Mouse (Mus musculus): ENCODE results near the gene Gm10271. TPM values are rescaled to one million over a fixed set of nuclear protein-coding genes. Genes with fewer than 3 reads are reported as not detected.

Gene Gm10271
- not detected in 2 replicates for polyA plus RNA-seq (2012; rRNA removed)

DNA sequence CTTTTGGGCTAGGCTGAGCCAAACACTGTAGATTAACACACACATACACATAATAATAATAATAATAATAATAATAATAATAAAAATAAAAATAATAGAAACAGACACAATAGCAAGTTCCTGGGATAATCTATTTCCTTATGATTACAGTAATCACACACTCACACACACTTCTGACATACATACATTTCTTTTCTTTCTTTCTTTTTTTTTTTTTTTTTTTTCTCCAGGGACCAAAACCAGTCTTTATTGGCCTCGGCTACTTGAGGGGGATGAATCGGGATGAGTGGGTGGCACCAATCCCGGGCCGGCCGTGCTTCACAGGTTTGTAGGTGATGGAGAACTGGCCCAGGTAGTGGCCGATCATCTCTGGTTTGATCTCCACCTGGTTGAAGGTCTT is at the start of gene Gm10271:
TSS of gene Gm10271 (minus strand) at position 101 of the 400 bp plus-strand sequence.

DNA sequence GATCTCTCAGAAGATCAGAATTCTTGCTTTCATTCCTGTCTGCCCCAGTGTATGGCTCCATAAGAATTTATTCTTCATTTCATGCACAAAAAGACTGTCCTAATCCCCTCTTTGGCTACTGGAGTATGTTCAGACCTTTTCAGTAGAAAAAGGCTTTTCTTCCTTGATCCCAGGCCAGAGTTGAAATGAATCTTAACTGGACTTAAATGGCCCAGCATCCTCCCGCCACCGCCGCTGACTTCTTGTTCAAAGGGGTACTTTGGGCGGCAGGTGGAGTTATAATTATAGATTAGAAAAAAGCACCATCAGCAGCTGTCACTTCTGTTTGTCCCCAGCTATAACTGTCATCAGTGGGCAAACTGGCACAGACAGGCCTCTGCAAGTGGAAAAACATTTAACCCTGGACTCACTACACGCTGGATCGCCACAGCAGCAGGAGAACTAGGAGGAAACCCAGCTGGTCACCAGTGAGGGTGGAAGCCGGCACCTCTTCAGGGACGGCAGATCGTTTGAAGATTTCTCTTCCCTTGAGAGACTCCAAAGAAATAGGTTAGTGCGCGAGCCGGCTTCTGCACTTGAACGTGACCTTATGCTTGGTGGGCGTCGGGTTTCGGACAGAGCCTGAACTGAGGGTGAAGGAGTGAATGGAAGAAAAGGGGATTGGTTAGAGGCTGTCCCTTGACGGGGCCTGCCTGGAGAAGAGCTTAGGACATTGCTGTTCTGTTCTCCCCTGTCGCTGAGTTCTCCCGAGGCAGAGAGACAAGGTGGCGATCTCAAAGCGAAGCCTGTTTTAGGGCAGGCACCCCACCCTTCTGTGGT is 14.1 kb upstream of the Gm10271 start, which contains the start of gene Best3:
TSS of gene Best3 (plus strand) at position 51 of the 819 bp plus-strand sequence.

DNA sequence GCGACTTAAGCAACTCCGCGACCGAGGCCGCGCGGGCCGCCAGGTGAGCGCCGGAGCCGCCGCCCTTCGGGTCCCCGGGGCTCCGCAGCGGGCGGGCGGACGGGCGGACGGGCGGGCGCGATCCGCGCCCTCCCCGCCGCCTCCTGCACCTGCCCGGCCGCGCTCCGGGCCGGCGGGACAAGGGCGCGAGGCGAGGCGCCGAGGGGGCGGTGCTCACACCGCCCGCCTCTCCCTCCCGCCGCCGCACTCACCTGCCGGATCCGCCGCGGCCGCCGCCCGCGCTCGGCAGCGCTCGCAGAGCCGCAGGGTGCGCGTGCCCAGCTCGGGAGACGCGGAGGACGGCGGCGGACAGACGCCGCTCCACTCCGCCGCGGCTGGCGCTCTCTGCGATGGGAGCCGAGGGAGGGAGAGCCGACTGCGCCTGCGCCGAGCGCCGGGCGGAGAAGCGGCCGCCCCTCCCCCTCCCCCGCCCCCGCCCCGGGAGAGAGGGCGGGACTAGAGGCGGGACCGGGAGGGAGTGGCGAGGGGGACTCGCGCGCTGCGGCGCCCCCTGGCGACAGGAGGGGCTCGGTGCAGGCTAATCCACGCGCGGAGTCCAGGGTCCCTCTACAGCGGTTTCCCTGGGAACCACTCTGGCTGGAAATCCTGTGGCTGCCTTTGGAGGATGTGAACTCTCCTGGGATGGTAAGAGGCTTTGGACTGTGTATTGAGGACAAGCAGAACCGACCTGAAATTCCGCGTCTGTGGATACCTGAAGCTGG is 22.2 kb downstream of the Gm10271 start, which contains the start of gene Rab3ip:
TSS of gene Rab3ip (minus strand) at position 761 of the 761 bp plus-strand sequence.

Other genes starting within 250 kb of the Gm10271 start
- 0.03 and 0.07 TPM in 2 replicates for gene Myrfl, start 75.7 kb downstream of the Gm10271 start, polyA plus RNA-seq (2012; rRNA removed)
- gene Rab3ip, start 21.8 kb downstream of the Gm10271 start, polyA plus RNA-seq (2012; rRNA removed): 88.7 and 197 TPM in 2 replicates
- 0.07 and 0.09 TPM in 2 replicates for gene Best3, start 13.7 kb upstream of the Gm10271 start, polyA plus RNA-seq (2012; rRNA removed)
- not detected in 2 replicates for gene Lrrc10, start 72.7 kb upstream of the Gm10271 start, polyA plus RNA-seq (2012; rRNA removed)
- 41.3 and 49.1 TPM in 2 replicates for gene Cct2, start 91.2 kb upstream of the Gm10271 start, polyA plus RNA-seq (2012; rRNA removed)
- gene Frs2, start 175.9 kb upstream of the Gm10271 start, polyA plus RNA-seq (2012; rRNA removed): 8.7 and 10.5 TPM in 2 replicates

Measured in colon, adult 2 months (tissue).